In genomic region chr2:55862479-55862878, GRCm38 (mm10) we compare ENCODE assay signal across 28 mouse cellular contexts.
DNase-seq lines count a peak whose midpoint lies in the region; TF ChIP-seq lines count a peak whose summit lies in the region.
"Had no signal": no experiment of that assay in that cellular context is flagged by ENCODE, and none has a peak within 500 bp of the region (broad histone marks: within the 10 kb centered on the region; RNA-seq: fewer than 3 reads in every experiment).

No protein-coding gene starts in this region.

- TF ChIP-seq POLR2A in brain, embryonic 14.5 days (IDR thresholded peaks at IDR 0.05; ENCODE audit: borderline replicate concordance, extremely low read depth, insufficient read depth, insufficient read length, poor library complexity, severe bottlenecking), result no peak
- TF ChIP-seq POLR2A in thymus, adult 2 months (IDR thresholded peaks at IDR 0.05; ENCODE audit: control insufficient read depth, extremely low read depth, insufficient read depth, low read length, poor library complexity), result no peak

- H3K36me3 ChIP-seq in thymus, adult 2 months (ENCODE audit: control insufficient read depth, insufficient read depth, low read length), result no peaks in the 10 kb centered on the region
- H3K36me3 ChIP-seq: forebrain, embryonic 12.5 days; heart, embryonic 15.5 days; kidney, embryonic 15.5 days; limb, embryonic 13.5 days; lung, embryonic 15.5 days; midbrain, embryonic 10.5 days; midbrain, embryonic 15.5 days; neural tube, embryonic 15.5 days had no signal

- WGBS in thymus, adult 2 months, result 74% methylated on average over 1 of the region's 1 CpGs

- no peaks in the 10 kb centered on the region for H3K27me3 ChIP-seq in thymus, adult 2 months (ENCODE audit: control insufficient read depth, insufficient read depth, low read length)
- H3K27me3 ChIP-seq: forebrain, embryonic 12.5 days; heart, embryonic 15.5 days; kidney, embryonic 15.5 days; limb, embryonic 13.5 days; lung, embryonic 15.5 days; midbrain, embryonic 15.5 days; neural tube, embryonic 15.5 days; Patski had no signal

- H3K4me3 ChIP-seq in thymus, adult 2 months (ENCODE audit: control insufficient read depth, insufficient read depth, low read length), result no peak overlapping the region
- H3K4me3 ChIP-seq: erythroblast, embryonic 14.5 days; forebrain, embryonic 12.5 days; heart, embryonic 15.5 days; kidney, embryonic 15.5 days; limb, embryonic 13.5 days; lung, embryonic 15.5 days; midbrain, embryonic 10.5 days; midbrain, embryonic 15.5 days; neural tube, embryonic 15.5 days had no signal

- intact Hi-C loops in left cerebral cortex, postnatal 14 days (cut with DNase I), result no loop called here

- H3K27ac ChIP-seq in thymus, adult 2 months (ENCODE audit: control insufficient read depth, insufficient read depth, low read length), result no peak overlapping the region
- H3K27ac ChIP-seq: forebrain, embryonic 12.5 days; heart, embryonic 15.5 days; kidney, embryonic 15.5 days; limb, embryonic 13.5 days; lung, embryonic 15.5 days; midbrain, embryonic 10.5 days; midbrain, embryonic 15.5 days; neural tube, embryonic 15.5 days had no signal

- DNase-seq in frontal cortex, postnatal 36 days (ENCODE audit: low spot score in 2 of 2), result peak; percentile 3 to 50
- DNase-seq in frontal cortex, postnatal 25 days (ENCODE audit: low spot score in 2 of 2), result no peak
- DNase-seq in left cerebral cortex, postnatal 14 days (ENCODE audit: low spot score in 2 of 2), result peak; percentile 4 to 14
- no peak for DNase-seq in left cerebral cortex, adult 11 months (ENCODE audit: low spot score)
- DNase-seq in brain, embryonic 14.5 days (ENCODE audit: low read depth), result peak; percentile 11
- DNase-seq in telencephalon, adult 2 months (ENCODE audit: low read depth, low spot score), result peak; percentile 50
- no peak for DNase-seq in thymus, adult 2 months
- DNase-seq: adrenal gland, postnatal 10 days; cerebellum, adult 11-12 months; cerebellum, adult 9-11 months; forebrain, postnatal 0 days; gastrocnemius, postnatal 10 days; kidney, adult 18-20 months; kidney, postnatal 25 days; retina, postnatal 1 day; spleen, adult 18-20 months; thymus, adult 18-20 months; thymus, postnatal 36 days had no signal

- no peak for TF ChIP-seq CTCF in brain, embryonic 14.5 days (IDR thresholded peaks at IDR 0.05; ENCODE audit: borderline replicate concordance, extremely low read depth, insufficient read depth, insufficient read length)
- no peak for TF ChIP-seq CTCF in thymus, adult 2 months (IDR thresholded peaks at IDR 0.05; ENCODE audit: borderline replicate concordance, control insufficient read depth, extremely low read depth, insufficient read depth, low read length, poor library complexity)

- no peaks in the 10 kb centered on the region for H3K4me1 ChIP-seq in thymus, adult 2 months (replicated peaks; ENCODE audit: control insufficient read depth, insufficient read depth, low read length)
- H3K4me1 ChIP-seq: forebrain, embryonic 12.5 days; heart, embryonic 15.5 days; kidney, embryonic 15.5 days; limb, embryonic 13.5 days; lung, embryonic 15.5 days; midbrain, embryonic 10.5 days; midbrain, embryonic 15.5 days; neural tube, embryonic 15.5 days had no signal

Comparison
In these comparisons a context has a peak if more than half of its experiments do, and no peak if none do; other contexts are left out.
1. DNase-seq: peak in frontal cortex, postnatal 36 days (2 of 2), left cerebral cortex, postnatal 14 days (2 of 2), brain, embryonic 14.5 days (single experiment) and telencephalon, adult 2 months (single experiment); none in frontal cortex, postnatal 25 days (0 of 2), left cerebral cortex, adult 11 months (single experiment) and thymus, adult 2 months (single experiment).